Mouse (Mus musculus) embryonic fibroblast, embryonic 13.5 days (primary cell): ENCODE results near the gene Clybl.

ENCODE experiments used
- CTCF ChIP-seq: IDR thresholded peaks from 2 replicates; pipeline ENCODE4 v1.5.1; 2011; ENCODE audit warnings: mild to moderate bottlenecking, control low read depth, low read length, moderate library complexity, borderline replicate concordance; ENCODE audit not compliant: insufficient read depth
- POLR2A ChIP-seq: IDR thresholded peaks from 2 replicates; pipeline ENCODE4 v1.6.1; 2011; ENCODE audit warnings: low read depth, mild to moderate bottlenecking, control low read depth, low read length, moderate library complexity

GRCm38 (mm10) chr14:122305132-122305531 is 123.6 kb downstream of the Clybl start:
- TF ChIP-seq CTCF (no peak), POLR2A (no peak)
